Mouse (Mus musculus) macrophage (primary cell): ENCODE results near the gene Tardbp. TPM values are rescaled to one million over a fixed set of nuclear protein-coding genes. Genes with fewer than 3 reads are reported as not detected.

Experiments
- H3K27ac ChIP-seq: fragments of 350-480 bp; formaldehyde crosslinking; 2 replicates; pipeline ENCODE4 v1.9.0; 2021
- H3K36me3 ChIP-seq: fragments of 350-480 bp; formaldehyde crosslinking; 2 replicates; pipeline ENCODE4 v1.9.0; 2021; ENCODE audit errors: inconsistent target
- H3K4me3 ChIP-seq: fragments of 350-480 bp; formaldehyde crosslinking; 2 replicates; pipeline ENCODE4 v1.9.0; 2021; ENCODE audit errors: inconsistent target
- H3K79me2 ChIP-seq: fragments of 350-480 bp; formaldehyde crosslinking; 2 replicates; pipeline ENCODE4 v1.9.0; 2021; ENCODE audit errors: inconsistent target
- WGBS: methylation state at CpG from one replicate; pipeline ENCODE4 v1.1.7; 2026; ENCODE audit warnings: inconsistent platforms; ENCODE audit not compliant: missing documents; 5-methylcytosine and 5-hydroxymethylcytosine counted together
- polyA plus RNA-seq: library from polyadenylated mRNA; stranded (reverse); fragments of 250-400 nt; gene quantifications from 3 replicates; pipeline ENCODE4 v1.2.4, GENCODE M21; 2018; ENCODE audit warnings: inconsistent platforms

The Tardbp gene
- polyA plus RNA-seq, 1 experiment from 2014 or later = 170 TPM

DNA sequence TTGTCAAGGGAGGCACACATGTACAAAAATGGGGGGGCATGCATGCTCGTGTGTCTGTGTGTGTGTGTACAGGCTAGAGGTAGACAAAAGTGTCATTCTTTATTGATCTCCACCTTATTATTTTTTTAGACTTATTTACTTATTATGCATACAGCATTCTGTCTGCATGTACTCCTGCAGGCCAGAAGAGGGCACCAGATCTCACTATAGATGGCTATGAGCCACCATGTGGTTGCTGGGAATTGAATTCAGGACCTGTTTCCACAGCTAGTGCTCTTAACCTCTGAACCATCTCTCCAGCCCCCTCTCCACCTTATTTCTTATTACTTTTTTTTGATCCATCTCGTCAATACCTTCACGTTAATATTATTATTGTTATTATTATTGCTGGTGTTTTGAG is 22.5 kb upstream of the Tardbp start:
- no peak overlapping the region for H3K27ac ChIP-seq
- no peaks in the 10 kb centered on the region for H3K36me3 ChIP-seq
- no peaks in the 10 kb centered on the region for H3K79me2 ChIP-seq
- 78% methylated on average over 3 of the region's 3 CpGs for WGBS
- no peak overlapping the region for H3K4me3 ChIP-seq

DNA sequence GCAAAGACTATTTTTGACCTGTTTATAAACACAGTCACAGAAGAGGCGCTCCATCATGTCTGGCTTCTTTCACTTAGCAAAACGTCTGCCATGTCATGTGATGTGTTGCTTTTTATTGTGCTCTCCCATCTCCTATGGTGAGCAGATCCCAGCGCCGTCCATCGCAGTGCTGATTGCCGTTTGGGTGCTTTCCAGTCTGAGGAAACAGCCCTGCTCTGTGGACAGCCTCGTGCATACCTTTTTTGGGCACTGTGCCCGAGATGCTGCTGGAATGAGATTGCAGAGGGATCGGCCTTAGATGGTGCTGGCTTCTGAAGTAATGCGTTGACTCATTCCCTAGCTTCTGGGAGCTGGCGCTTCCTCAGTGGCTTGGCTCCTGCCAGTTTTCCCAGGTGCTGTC is 19.8 kb upstream of the Tardbp start:
- Histone ChIP-seq H3K4me3 (no peak overlapping the region), H3K79me2 (no peaks in the 10 kb centered on the region), H3K36me3 (no peaks in the 10 kb centered on the region), H3K27ac (no peak overlapping the region)
- 67% methylated on average over 11 of the region's 11 CpGs for WGBS

DNA sequence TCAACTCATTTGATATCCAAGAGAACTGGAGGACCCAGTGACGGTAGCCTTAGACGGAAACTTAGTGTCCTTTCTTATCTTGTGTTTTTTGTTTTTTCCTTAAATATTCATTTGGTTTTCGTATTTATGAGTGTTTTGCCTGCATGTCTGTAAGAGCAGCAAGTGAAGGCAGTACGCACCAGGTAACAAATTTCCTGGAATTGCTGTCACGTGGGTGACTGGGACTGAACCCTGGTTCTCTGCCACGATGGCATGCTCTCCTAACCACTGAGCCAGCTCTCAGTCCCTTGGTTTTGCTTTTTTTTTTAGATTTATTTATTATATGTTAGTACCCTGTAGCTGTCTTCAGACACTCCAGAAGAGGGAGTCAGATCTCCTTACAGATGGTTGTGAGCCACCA is 18.1 kb upstream of the Tardbp start:
- H3K79me2 ChIP-seq = no peaks in the 10 kb centered on the region
- WGBS = 81% methylated on average over 6 of the region's 6 CpGs
- no peaks in the 10 kb centered on the region for H3K36me3 ChIP-seq
- H3K27ac ChIP-seq = no peak overlapping the region
- no peak overlapping the region for H3K4me3 ChIP-seq

- H3K79me2 ChIP-seq = no peaks in the 10 kb centered on the region
- no peaks in the 10 kb centered on the region for H3K36me3 ChIP-seq
- WGBS = 14% methylated on average over 9 of the region's 9 CpGs
- H3K27ac ChIP-seq = no peak overlapping the region
- H3K4me3 ChIP-seq = no peak overlapping the region
Observed at GRCm38 (mm10) chr4:148644157-148644511, 17.3 kb upstream of the Tardbp start.

DNA sequence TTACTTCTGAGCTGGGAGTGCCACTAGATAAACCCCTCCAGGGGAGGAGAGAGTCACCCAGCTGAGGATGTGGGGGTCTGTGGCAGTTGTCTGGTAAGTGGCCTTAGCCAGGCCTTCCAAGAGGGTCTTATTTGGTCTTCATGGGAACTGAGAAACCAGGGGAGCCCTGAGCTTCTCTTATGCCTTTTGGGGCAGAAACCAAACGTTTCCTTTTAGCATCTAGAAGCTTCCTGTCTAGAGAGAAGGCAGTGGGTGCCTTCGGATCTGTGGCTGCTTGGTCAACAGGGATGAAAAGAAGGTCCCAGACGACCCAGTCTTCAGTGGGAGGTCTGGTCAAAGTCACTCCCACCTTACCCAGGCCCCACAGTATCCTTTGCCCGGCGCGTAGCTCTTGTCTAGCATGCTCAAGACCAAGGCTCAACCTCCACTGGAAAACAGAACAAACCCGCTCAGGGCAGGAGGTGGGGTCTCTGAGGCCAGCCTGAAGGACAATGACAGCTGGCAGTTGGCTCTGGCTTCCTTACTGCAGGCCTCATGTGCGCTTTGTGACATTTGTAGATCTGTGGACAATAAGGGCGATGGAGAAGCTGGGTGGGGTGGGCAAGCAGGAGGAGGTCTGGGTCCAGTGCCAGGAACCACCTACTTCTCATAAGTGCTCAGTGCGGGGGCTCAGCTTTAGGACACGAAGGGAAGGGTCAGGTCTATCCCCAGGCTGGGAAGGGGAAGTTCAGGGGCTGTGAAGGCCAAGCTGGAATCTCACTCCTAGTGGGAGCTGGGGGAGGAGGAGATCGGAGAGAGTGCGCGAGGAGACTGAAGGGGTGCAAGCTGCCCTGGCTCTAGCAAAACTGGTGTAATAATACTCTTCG is 16.7 kb upstream of the Tardbp start, which contains the start of gene Gm572:
Gene Gm572 (plus strand): TSS at position 27 of the 866 bp plus-strand sequence.
- H3K4me3 ChIP-seq = no peak within 1 kb of the TSS

DNA sequence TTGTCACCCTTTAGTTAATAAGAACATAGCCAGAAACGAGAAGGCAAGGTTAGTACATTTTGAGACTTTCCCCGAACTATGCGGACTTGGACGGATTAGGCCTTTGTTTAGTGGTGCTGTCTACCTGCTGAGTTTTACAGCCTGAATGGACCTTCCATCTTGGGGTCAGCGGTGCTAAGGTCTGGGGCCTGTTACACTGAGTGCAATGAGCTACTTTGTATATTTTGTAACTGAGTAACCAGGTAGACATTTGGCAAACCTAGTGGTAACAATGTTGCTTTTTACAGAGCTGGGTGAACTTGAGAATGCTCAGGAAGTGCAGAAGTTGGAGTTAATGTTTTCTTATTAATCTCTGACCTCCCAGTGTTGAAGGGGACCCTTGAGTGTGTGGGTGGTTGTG is 14.3 kb upstream of the Tardbp start:
- H3K4me3 ChIP-seq = no peak overlapping the region
- H3K36me3 ChIP-seq = no peaks in the 10 kb centered on the region
- 88% methylated on average over 5 of the region's 5 CpGs for WGBS
- no peaks in the 10 kb centered on the region for H3K79me2 ChIP-seq
- no peak overlapping the region for H3K27ac ChIP-seq

More for the DNA sequence above, 16.7 kb upstream of the Tardbp start, which contains the start of gene Gm572:
- 32% methylated on average over 15 of the region's 15 CpGs for WGBS
- H3K79me2 ChIP-seq = no peaks in the 10 kb centered on the region
- no peak within 1 kb of the TSS for H3K27ac ChIP-seq
- H3K36me3 ChIP-seq = no peaks in the 10 kb centered on the region

- no peak overlapping the region for H3K4me3 ChIP-seq
- H3K79me2 ChIP-seq = no peaks in the 10 kb centered on the region
- no peaks in the 10 kb centered on the region for H3K36me3 ChIP-seq
- H3K27ac ChIP-seq = no peak overlapping the region
- 88% methylated on average over 2 of the region's 2 CpGs for WGBS
Observed at GRCm38 (mm10) chr4:148639455-148639854, 12.6 kb upstream of the Tardbp start.

DNA sequence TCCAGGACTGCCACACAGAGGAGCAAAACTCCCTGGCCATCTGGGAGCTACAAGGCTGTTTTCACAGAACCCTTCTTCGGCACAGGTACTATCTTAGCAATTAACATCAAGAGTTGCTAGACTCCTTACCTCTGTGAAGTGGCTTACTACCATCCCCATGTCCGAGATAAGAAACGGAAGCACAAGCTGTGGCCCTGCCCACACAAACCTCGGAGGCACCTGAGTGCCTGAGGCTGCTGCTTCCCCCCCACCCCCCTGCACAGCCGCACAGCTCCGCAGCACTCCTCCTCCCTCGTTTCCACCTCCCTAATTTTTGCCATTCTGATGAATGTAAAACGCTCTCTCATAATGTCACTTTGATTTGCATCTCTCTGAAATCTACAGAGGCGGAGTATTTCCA is 11.5 kb upstream of the Tardbp start:
- Histone ChIP-seq H3K36me3 (no peaks in the 10 kb centered on the region), H3K4me3 (no peak overlapping the region), H3K79me2 (no peaks in the 10 kb centered on the region), H3K27ac (no peak overlapping the region)
- 47% methylated on average over 9 of the region's 9 CpGs for WGBS

GRCm38 (mm10) chr4:148635309-148635708 is 8.5 kb upstream of the Tardbp start:
- H3K79me2 ChIP-seq = no peaks in the 10 kb centered on the region
- H3K4me3 ChIP-seq = no peak overlapping the region
- H3K36me3 ChIP-seq = no peaks in the 10 kb centered on the region
- no peak overlapping the region for H3K27ac ChIP-seq
- WGBS = 100% methylated on average over 2 of the region's 2 CpGs

DNA sequence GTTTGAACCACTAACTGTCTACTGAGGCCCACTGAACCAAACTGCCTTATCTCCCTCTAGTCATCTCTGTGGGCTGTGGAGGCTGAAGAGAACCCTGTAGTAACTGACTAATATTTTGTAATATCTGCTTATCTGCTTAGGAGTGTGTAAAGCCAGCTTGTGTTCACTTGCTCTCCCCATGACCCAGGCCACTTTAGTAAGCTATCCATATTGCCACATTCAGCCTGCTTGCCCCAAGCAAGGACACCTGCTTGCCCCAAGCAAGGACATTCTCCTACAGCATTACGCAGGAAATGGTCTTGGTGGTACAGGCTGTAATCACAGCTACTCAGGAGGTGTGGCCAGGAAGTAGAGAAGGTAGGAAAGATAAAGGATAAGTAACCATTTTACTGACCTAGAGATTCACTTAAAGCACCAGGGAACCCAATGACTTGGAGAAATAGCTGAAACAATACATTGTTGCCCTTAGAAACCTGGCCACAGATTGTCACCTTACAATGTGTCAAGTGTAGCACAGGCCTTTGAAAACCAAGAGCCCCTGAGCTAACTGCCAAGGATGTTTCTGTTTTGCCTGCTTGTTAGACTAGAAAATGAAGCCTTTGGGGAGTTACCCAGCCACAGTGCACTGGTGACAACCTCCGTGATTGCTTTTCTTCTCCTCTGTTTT is 6.7 kb upstream of the Tardbp start:
- 63% methylated on average over 2 of the region's 2 CpGs for WGBS
- H3K4me3 ChIP-seq = no peak overlapping the region
- no peaks in the 10 kb centered on the region for H3K79me2 ChIP-seq
- H3K27ac ChIP-seq = no peak overlapping the region
- H3K36me3 ChIP-seq = no peaks in the 10 kb centered on the region

GRCm38 (mm10) chr4:148632013-148632692 is 5.3 kb upstream of the Tardbp start:
- no peak overlapping the region for H3K27ac ChIP-seq
- no peak overlapping the region for H3K4me3 ChIP-seq
- H3K36me3 ChIP-seq = no peaks in the 10 kb centered on the region
- no peaks in the 10 kb centered on the region for H3K79me2 ChIP-seq
- WGBS = 63% methylated on average over 3 of the region's 3 CpGs

- peaks cover 25% of the 10 kb centered on the region; the same call in 1 of the 2 replicates for H3K36me3 ChIP-seq
- peak overlapping the region; percentile 85; the same call in 1 of the 2 replicates for H3K27ac ChIP-seq
- 67% methylated on average over 3 of the region's 3 CpGs for WGBS
- H3K4me3 ChIP-seq = peak overlapping the region; percentile 69; the same call in 1 of the 2 replicates
- H3K79me2 ChIP-seq = peaks cover 41% of the 10 kb centered on the region
Observed at GRCm38 (mm10) chr4:148627246-148627645, 427 bp upstream of the Tardbp start.

GRCm38 (mm10) chr4:148625756-148626622 is 830 bp downstream of the Tardbp start:
- WGBS = 1% methylated on average over 57 of the region's 57 CpGs

GRCm38 (mm10) chr4:148625010-148625409 is 1.8 kb downstream of the Tardbp start:
- Histone ChIP-seq H3K79me2 (peaks cover 63% of the 10 kb centered on the region), H3K36me3 (peaks cover 46% of the 10 kb centered on the region), H3K27ac (no peak overlapping the region), H3K4me3 (peak overlapping the region; percentile 69)
- 91% methylated on average over 10 of the region's 10 CpGs for WGBS

More at GRCm38 (mm10) chr4:148625756-148626622, 830 bp downstream of the Tardbp start:
- Histone ChIP-seq H3K4me3 (peak overlapping the region; percentile 69), H3K27ac (peak overlapping the region; percentile 85), H3K36me3 (peaks cover 36% of the 10 kb centered on the region; the same call in 1 of the 2 replicates), H3K79me2 (peaks cover 54% of the 10 kb centered on the region)
